Mouse (Mus musculus) liver, adult 2 months (tissue): ENCODE results near the gene Cd33.

Experiments used
- CTCF ChIP-seq: fragments of 200-500 bp; IDR thresholded peaks from 2 replicates; pipeline ENCODE4 v1.5.1; 2011; ENCODE audit warnings: low read depth, low read length, control low read depth
- POLR2A ChIP-seq: fragments of 200-500 bp; IDR thresholded peaks from 2 replicates; pipeline ENCODE4 v1.6.1; 2011; ENCODE audit warnings: low read length, control low read depth; ENCODE audit not compliant: insufficient read depth; ENCODE audit errors: extremely low read depth

DNA sequence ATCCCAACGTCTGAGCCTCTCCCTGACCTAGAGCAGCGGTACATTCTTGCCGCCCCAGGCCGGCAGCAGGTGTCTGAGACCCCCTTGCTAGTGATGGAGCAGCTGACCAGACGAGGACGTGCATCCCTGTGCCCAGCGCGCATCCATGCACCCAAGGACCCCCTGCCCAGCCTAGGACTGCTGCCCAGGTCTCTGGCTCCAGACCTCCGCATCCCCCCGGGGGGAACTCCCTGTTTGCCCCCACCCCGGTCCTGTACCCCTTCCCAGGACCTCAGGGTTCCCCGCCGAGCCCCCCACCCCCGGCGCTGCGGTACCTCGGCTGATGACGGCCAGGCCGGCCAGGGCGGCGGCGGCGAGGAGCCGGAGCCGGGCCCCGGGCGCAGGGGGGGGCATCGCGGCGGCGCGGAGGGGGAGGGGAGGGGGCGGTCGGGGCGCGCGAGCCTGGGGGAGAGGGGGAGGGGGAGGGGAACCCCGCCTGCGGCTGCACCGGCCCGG is 54.5 kb downstream of the Cd33 start, which contains the start of gene Iglon5:
- TF ChIP-seq CTCF = no peak
- no peak for TF ChIP-seq POLR2A
